Mouse (Mus musculus) myocyte (in vitro differentiated cells): ENCODE results near the gene Ocm.

Source experiments
- E2F4 ChIP-seq: IDR thresholded peaks from one replicate; pipeline ENCODE4 v1.6.1; 2011; ENCODE audit warnings: mild to moderate bottlenecking, control low read depth, moderate library complexity; ENCODE audit not compliant: insufficient read depth
- MAX ChIP-seq: IDR thresholded peaks from one replicate; pipeline ENCODE4 v1.6.1; 2011; ENCODE audit warnings: low read depth, mild to moderate bottlenecking, control low read depth
- POLR2A ChIP-seq: IDR thresholded peaks from one replicate; pipeline ENCODE4 v1.6.1; 2011; ENCODE audit warnings: low read depth, mild to moderate bottlenecking, control low read depth, moderate library complexity; ENCODE audit not compliant: insufficient read length
- POLR2AphosphoS2 ChIP-seq: IDR thresholded peaks from one replicate; pipeline ENCODE4 v1.6.1; 2011; ENCODE audit warnings: low read depth, control low read depth; ENCODE audit not compliant: insufficient read length
- SRF ChIP-seq: IDR thresholded peaks from one replicate; pipeline ENCODE4 v1.6.1; 2011; ENCODE audit warnings: low read depth; ENCODE audit not compliant: control insufficient read depth, insufficient read length
- TCF3 ChIP-seq: IDR thresholded peaks from one replicate; pipeline ENCODE4 v1.6.1; 2011; ENCODE audit warnings: low read depth, control low read depth; ENCODE audit not compliant: insufficient read length

- TF ChIP-seq E2F4 (no peak), MAX (no peak), TCF3 (no peak), POLR2A (no peak), SRF (no peak), POLR2AphosphoS2 (no peak)
These were observed 50.9 kb downstream of the Ocm start for GRCm38 (mm10) chr5:143975631-143975933.
